Mouse (Mus musculus): ENCODE measurements at regions not wholly inside any gene's neighbourhood (a gene's known extent, or its start where the extent isn't known, plus 50 kb on each side); places are given as distances from the start of the nearest gene placed in this dataset.
"Not testable (repeated sequence)": the region's sequence is repeated elsewhere in the genome, so short reads cannot be mapped to it uniquely, and the experiment has no call there.

GRCm38 (mm10) chr13:80992342-80992741, 109.2 kb downstream of the Arrdc3 start:
- H3K4me3 ChIP-seq (ENCODE audit: insufficient read depth, low read length): no peak overlapping the region
- no peak overlapping the region for H3K27ac ChIP-seq (ENCODE audit: insufficient read depth, low read length)
- H3K4me1 ChIP-seq (ENCODE audit: control insufficient read depth, insufficient read depth, low read length): no peaks in the 10 kb centered on the region
- TF ChIP-seq POLR2A (IDR thresholded peaks at IDR 0.05; ENCODE audit: extremely low read depth, insufficient read depth, low read length) (no peak), CTCF (IDR thresholded peaks at IDR 0.05; ENCODE audit: extremely low read depth, insufficient read depth, low read length) (no peak)

GRCm38 (mm10) chr13:81008864-81009766, 125.9 kb downstream of the Arrdc3 start:
- TF ChIP-seq CTCF (IDR thresholded peaks at IDR 0.05; ENCODE audit: extremely low read depth, insufficient read depth, low read length): no peak
- no peak for TF ChIP-seq POLR2A (IDR thresholded peaks at IDR 0.05; ENCODE audit: extremely low read depth, insufficient read depth, low read length)
- H3K27ac ChIP-seq (ENCODE audit: insufficient read depth, low read length): no peak overlapping the region
- no peaks in the 10 kb centered on the region for H3K4me1 ChIP-seq (ENCODE audit: control insufficient read depth, insufficient read depth, low read length)

GRCm38 (mm10) chr13:81013953-81014352, 130.8 kb downstream of the Arrdc3 start:
- no peaks in the 10 kb centered on the region for H3K4me1 ChIP-seq (ENCODE audit: control insufficient read depth, insufficient read depth, low read length)
- H3K27ac ChIP-seq (ENCODE audit: insufficient read depth, low read length): no peak overlapping the region
- no peak for TF ChIP-seq POLR2A (IDR thresholded peaks at IDR 0.05; ENCODE audit: extremely low read depth, insufficient read depth, low read length)
- TF ChIP-seq CTCF (IDR thresholded peaks at IDR 0.05; ENCODE audit: extremely low read depth, insufficient read depth, low read length): no peak
- H3K4me3 ChIP-seq (ENCODE audit: insufficient read depth, low read length): no peak overlapping the region

More at GRCm38 (mm10) chr13:81008864-81009766, 125.9 kb downstream of the Arrdc3 start:
- no peak overlapping the region for H3K4me3 ChIP-seq (ENCODE audit: insufficient read depth, low read length)

DNA sequence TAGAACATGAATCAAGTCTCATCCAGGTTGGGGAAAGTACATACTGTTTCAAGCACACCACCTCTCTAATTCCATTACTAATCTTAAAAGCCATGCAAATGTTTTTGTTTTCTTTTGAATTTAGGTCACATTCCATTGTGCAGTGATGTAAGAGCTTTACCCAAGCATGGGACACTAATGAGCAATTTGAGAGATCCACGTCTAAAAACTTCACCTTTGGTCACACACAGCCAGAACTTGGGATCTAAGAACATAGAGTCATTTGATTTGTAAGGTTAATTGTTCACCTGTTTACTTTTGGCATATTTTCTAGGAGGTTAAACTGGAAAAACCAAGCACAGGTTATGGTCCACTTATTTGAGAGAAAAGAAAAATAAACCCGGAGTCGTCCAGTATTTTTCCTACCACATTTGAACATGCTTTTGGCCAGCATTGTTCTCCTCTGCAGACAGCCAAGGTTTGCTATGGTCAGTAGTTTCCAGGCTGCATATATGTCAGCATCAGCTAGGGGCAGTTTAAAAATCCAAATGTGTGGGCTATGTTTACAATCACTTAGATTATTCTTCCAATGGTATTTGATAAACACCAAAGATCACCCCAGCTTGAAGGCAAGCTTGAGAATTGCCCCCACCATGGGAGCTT, 137.0 kb downstream of the Arrdc3 start:
- no peak overlapping the region for H3K4me3 ChIP-seq (ENCODE audit: insufficient read depth, low read length)
- no peak for TF ChIP-seq CTCF (IDR thresholded peaks at IDR 0.05; ENCODE audit: extremely low read depth, insufficient read depth, low read length)
- no peak for TF ChIP-seq POLR2A (IDR thresholded peaks at IDR 0.05; ENCODE audit: extremely low read depth, insufficient read depth, low read length)
- no peaks in the 10 kb centered on the region for H3K4me1 ChIP-seq (ENCODE audit: control insufficient read depth, insufficient read depth, low read length)
- no peak overlapping the region for H3K27ac ChIP-seq (ENCODE audit: insufficient read depth, low read length)

GRCm38 (mm10) chr13:81020811-81021210, 137.6 kb downstream of the Arrdc3 start:
- H3K27ac ChIP-seq (ENCODE audit: insufficient read depth, low read length): no peak overlapping the region
- TF ChIP-seq CTCF (IDR thresholded peaks at IDR 0.05; ENCODE audit: extremely low read depth, insufficient read depth, low read length) (no peak), POLR2A (IDR thresholded peaks at IDR 0.05; ENCODE audit: extremely low read depth, insufficient read depth, low read length) (no peak)
- no peak overlapping the region for H3K4me3 ChIP-seq (ENCODE audit: insufficient read depth, low read length)
- no peaks in the 10 kb centered on the region for H3K4me1 ChIP-seq (ENCODE audit: control insufficient read depth, insufficient read depth, low read length)

- TF ChIP-seq POLR2A (IDR thresholded peaks at IDR 0.05; ENCODE audit: extremely low read depth, insufficient read depth, low read length) (no peak), CTCF (IDR thresholded peaks at IDR 0.05; ENCODE audit: extremely low read depth, insufficient read depth, low read length) (no peak)
- Histone ChIP-seq H3K4me3 (ENCODE audit: insufficient read depth, low read length) (no peak overlapping the region), H3K4me1 (ENCODE audit: control insufficient read depth, insufficient read depth, low read length) (no peaks in the 10 kb centered on the region), H3K27ac (ENCODE audit: insufficient read depth, low read length) (no peak overlapping the region)
Observed at GRCm38 (mm10) chr13:81022410-81022809, 139.2 kb downstream of the Arrdc3 start.

DNA sequence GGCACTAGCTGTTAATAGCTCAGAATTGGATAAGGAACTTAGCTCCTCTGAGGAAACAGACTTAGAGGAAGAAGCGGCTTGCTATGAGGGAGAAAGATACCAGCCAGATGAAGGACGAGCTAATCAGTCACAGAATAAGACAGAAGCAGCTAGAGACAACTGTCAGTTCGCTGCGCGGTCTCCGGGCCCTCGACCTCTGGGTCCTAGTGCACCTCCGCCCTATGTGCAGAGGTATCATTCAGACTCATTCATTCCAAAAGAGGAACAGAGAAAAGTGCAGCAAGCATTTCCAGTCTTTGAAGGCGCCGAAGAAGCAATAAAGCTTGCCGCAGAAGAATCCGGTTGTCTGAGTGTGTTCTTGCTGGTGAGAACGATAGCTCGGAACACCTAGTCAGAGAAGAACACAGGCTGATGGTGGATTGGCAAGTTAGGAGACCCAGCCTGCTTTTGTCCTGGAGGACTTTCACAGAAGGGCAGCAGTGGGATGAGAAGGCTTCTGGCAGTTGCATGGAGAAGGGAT, 142.1 kb downstream of the Arrdc3 start:
- H3K27ac ChIP-seq (ENCODE audit: insufficient read depth, low read length); H3K4me1 ChIP-seq (ENCODE audit: control insufficient read depth, insufficient read depth, low read length); H3K4me3 ChIP-seq (ENCODE audit: insufficient read depth, low read length): not testable (repeated sequence)

DNA sequence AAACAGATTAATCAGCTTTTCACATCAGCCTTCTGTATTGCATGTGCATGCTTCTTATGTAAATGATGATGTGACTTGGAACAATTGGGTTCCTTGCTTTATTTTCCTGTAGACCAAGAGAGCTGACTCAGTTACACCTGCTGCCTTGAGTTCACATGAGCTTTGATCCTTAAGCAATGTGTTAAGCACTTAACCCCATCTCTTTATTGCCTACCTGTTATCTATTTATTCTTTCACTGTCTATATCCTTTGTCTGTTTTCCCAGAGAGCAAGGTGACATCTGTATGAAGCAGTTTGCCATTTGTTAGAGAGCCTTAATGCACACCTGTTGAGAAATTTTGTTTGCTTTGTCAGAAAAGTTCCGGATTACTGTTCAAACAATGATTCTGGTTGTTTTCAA, 154.1 kb downstream of the Arrdc3 start:
- TF ChIP-seq CTCF (IDR thresholded peaks at IDR 0.05; ENCODE audit: extremely low read depth, insufficient read depth, low read length): no peak
- no peak for TF ChIP-seq POLR2A (IDR thresholded peaks at IDR 0.05; ENCODE audit: extremely low read depth, insufficient read depth, low read length)
- Histone ChIP-seq H3K27ac (ENCODE audit: insufficient read depth, low read length) (no peak overlapping the region), H3K4me3 (ENCODE audit: insufficient read depth, low read length) (no peak overlapping the region), H3K4me1 (ENCODE audit: control insufficient read depth, insufficient read depth, low read length) (no peaks in the 10 kb centered on the region)

DNA sequence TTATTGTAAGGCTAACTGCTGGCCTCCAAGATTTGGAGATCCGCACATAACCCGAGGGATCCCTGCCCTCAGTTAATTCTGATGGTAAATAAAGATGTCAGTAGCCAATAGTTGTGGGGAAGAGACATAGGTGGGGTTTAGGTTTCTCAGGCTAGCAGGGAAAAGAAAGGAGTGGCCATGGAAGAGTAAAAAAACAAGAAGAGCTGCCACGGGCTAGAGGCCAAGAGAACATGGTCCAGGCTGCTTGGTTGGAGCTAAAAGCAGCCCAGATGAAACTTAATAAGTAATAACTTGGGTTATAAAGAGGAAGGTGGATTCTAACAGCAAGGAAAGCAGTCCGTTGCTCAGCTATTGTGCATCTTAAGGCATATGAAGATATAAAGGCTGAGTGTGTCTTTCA, 155.6 kb downstream of the Arrdc3 start:
- Histone ChIP-seq H3K27ac (ENCODE audit: insufficient read depth, low read length) (no peak overlapping the region), H3K4me1 (ENCODE audit: control insufficient read depth, insufficient read depth, low read length) (no peaks in the 10 kb centered on the region), H3K4me3 (ENCODE audit: insufficient read depth, low read length) (no peak overlapping the region)
- no peak for TF ChIP-seq CTCF (IDR thresholded peaks at IDR 0.05; ENCODE audit: extremely low read depth, insufficient read depth, low read length)
- TF ChIP-seq POLR2A (IDR thresholded peaks at IDR 0.05; ENCODE audit: extremely low read depth, insufficient read depth, low read length): no peak

GRCm38 (mm10) chr13:81040494-81040893, 157.3 kb downstream of the Arrdc3 start:
- Histone ChIP-seq H3K4me1 (ENCODE audit: control insufficient read depth, insufficient read depth, low read length) (peaks cover 1% of the 10 kb centered on the region; the same call in 1 of the 2 replicates), H3K4me3 (ENCODE audit: insufficient read depth, low read length) (no peak overlapping the region), H3K27ac (ENCODE audit: insufficient read depth, low read length) (no peak overlapping the region)
- no peak for TF ChIP-seq CTCF (IDR thresholded peaks at IDR 0.05; ENCODE audit: extremely low read depth, insufficient read depth, low read length)
- no peak for TF ChIP-seq POLR2A (IDR thresholded peaks at IDR 0.05; ENCODE audit: extremely low read depth, insufficient read depth, low read length)

All from cortical plate, adult 2 months (tissue).